Mouse (Mus musculus): ENCODE measurements around the gene Vps16.

- no peak for TF ChIP-seq CTCF (conservative IDR thresholded peaks at IDR 0.05; ENCODE audit: low read length)
- TF ChIP-seq POU5F1 (IDR thresholded peaks at IDR 0.05; ENCODE audit: borderline replicate concordance, low read length) = no peak
- no peak for TF ChIP-seq NANOG (IDR thresholded peaks at IDR 0.05; ENCODE audit: borderline replicate concordance, low read length)
These were observed 42.3 kb downstream of the Vps16 start for GRCm38 (mm10) chr2:130466438-130466837.

Data from E14TG2a.4 (cell line).